Mouse (Mus musculus): ENCODE measurements at regions not wholly inside any gene's neighbourhood (a gene's known extent, or its start where the extent isn't known, plus 50 kb on each side); places are given as distances from the start of the nearest gene placed in this dataset.

DNA sequence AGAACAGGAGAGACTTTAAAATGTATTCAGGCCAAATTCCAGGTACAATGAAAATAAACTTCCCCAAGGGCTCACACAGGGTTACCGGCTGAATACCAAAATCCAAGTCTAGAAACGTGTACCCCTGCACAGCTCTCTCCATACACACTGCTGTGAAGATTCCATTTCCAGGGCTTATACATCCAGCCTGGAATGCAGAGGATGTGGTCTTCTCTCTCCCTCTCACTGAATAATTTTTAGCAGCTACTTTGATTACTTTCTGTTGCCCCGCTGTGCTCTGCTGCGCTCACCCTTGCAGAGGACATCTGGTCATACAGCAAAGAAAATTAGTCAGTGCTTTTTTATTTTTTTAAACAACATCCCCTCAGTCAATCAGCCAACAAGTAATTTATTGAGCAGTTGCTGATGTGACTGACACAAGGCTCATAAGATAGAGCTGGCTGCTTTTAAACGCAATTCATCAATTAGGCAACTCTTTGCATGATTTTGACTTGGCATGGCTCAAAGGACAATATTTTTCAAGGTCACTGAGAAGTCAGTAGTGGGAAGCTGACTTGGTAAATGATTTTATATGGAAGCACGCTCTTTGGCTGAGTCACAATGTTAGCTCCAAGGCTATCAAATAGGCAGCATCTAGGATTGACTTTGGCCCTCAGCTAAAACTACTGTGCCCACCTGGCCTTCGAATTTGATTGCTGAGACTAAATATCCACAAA is 266.2 kb downstream of the Adgb start:
- TF ChIP-seq CTCF (IDR thresholded peaks at IDR 0.05; ENCODE audit: control insufficient read depth, insufficient read depth, insufficient replicate concordance, low read depth, low read length), result no peak
- TF ChIP-seq POLR2A (IDR thresholded peaks at IDR 0.05; ENCODE audit: control insufficient read depth, low read depth, low read length), result no peak
